Mouse (Mus musculus) frontal cortex, adult 2 months (tissue): ENCODE measurements at regions not wholly inside any gene's neighbourhood (a gene's known extent, or its start where the extent isn't known, plus 50 kb on each side); places are given as distances from the start of the nearest gene placed in this dataset.

ENCODE experiments used
- DNase-seq, 2 experiments: peaks; one replicate each; pipeline ENCODE4 v3.0.0; 2022; ENCODE audit warnings: low spot score in 1 of 2; ENCODE audit errors: extremely low spot score in 1 of 2

DNA sequence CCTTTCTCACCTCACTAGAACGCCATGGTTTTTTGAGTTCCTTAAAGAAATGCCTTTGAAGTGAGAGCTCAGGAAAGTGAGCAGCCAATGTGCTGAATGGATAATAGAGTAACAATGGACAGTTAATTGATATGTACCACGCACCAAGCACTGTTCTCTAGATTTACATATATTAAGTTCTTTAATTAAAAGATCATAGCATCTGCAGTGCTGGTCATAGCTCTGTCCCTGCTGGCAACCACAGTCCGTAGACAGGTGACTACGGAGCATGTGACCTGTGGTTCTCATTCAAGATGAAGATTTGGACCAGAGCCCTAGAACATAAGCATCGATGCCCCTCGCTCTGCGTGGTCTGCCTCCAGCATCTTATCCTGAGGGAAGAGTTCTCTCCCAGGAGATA lies 378.5 kb downstream of the Rapgef2 start:
- DNase-seq = no peak

DNA sequence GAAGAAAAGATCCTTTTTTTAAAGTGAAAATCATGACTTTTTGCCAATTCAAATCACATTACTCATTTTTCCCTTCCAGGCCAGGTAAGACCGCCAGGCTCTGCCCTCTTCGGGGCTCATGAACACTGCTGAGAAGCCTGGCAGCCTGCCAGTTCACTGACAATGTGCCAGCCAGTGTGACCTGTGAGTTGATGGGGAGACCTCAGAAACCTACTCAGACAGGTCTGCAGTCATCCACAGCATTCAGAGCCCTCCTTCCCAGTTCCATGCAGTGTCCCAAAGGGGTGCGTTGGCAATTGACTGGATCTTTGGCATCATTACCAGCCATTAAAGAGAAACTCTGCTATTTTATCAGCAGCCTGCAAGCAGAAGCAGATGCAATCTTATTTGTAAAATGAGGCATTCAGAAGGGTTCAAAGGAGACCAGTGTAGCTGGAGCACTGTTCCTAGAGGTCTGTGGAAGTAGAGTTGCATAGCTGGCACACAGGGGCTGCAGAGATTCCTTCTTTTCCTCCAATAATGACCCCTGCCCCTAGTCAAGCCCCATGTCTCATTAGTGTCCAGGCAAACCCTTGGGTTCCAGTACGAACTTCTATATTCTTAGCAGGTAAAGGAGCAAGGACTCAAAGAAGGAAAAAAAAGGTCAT lies 384.4 kb downstream of the Rapgef2 start:
- DNase-seq = peak in 1 of 2 experiments; percentile 28

DNA sequence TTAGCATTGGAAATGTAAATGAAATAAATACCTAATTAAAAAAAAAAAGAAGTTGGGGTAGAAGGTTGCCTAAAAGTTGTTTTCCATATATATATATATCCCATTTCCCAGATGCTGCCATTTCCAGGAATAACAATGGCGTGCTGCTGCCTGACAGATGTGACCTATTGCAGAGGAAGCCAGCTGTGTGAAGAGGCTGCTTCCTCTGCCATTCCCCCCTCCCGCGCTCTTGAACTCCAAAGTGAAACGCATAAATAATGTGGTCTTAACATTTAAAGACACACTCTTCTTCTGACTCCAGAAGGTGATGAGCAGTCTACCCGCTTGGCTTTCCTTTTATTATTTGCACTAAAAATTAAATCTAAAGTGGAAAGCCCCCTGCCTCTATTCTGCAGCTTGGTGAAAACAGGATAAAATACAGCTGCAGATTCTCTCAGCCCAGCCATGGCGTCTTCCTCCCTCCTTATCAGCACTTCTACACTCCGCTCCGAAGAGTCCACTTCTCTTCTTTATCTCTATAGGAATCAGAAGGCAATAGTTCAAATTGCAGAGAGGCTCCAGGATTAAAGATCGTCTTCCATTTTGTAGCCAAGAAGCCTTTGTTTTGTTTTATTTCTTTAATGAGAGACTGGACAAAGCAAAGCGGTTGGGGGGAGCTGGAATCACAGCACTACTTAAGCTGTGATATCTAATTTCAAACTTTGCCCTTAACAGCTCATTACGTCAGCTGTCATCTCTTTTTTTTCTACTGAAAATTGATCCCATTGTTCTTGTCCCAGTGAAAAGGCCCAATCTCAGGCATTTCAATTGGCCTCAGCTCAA lies 385.1 kb downstream of the Rapgef2 start:
- DNase-seq = no peak

DNA sequence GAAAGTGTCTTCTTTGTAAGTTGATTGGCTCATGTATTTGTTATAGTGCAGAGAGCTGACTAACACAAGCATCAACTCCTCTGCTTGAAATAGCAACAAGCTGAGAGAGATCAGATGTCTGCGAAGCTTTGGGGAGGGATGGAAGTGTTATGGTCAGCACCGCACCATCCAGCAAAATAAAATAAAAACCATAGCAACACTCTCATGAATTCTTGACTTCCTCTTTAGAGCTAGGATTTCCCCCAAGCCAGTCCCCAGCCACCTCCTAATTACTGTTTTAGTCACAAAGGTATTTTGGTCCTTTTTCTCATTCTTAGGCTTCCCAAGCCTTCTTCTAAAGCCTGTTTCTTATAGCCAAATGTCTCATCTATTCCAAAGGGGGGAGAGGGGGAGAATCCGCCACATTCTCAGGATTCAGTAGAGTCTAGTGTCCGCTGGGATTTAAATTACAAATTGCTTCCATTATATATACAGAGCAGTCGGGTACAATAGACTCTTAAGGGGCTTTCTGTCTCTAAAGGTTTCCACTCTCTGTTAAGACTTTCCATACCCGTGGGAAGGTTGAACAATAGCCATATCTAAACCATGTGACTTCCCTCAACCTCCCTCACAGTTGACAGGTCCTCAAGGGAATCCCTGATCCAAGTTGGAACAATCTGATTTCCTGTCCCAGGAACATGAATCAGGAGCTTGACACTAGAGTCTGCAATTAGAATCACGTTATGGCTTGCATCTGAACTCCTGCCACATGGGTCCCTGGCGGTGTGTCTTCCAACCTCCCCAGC lies 386.7 kb downstream of the Rapgef2 start:
- DNase-seq = no peak

DNA sequence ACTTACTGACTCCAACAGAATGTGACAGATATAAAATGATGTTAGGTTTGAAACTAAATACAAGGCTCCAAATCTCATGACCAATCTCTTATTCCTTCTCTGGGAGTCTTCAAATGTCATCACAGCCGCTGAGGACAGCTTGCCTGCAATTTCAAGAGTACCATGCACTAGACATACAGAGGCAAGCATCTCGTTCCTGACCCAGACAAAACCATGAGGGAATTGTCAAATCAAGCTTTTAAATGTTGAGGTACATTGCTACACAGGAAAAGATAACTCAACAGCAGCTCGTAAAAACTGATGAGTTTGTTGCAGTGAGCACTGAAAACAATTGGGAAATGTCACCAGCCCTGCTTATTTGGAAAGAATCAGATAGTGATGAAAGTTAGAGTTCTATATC lies 397.0 kb downstream of the Rapgef2 start:
- no peak for DNase-seq

DNA sequence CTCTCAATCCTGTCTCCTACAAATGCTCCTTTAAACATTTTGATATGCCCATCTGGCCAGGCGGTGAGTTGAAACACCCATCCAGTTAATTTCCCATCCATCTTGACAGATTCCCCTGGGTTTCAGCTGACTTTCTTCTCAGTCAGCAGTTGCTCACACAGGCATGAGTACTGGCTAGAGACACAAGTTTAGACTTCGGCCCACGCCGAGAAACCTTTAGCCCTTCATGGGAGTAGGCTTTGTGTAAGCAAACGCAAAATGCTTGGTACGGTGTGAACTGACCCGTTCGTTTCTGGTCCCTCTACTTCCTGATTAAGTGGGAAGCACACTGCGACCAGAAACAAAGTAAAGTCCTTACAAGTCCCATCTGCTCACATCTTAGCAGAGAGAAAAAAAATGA lies 401.6 kb downstream of the Rapgef2 start:
- no peak for DNase-seq

DNA sequence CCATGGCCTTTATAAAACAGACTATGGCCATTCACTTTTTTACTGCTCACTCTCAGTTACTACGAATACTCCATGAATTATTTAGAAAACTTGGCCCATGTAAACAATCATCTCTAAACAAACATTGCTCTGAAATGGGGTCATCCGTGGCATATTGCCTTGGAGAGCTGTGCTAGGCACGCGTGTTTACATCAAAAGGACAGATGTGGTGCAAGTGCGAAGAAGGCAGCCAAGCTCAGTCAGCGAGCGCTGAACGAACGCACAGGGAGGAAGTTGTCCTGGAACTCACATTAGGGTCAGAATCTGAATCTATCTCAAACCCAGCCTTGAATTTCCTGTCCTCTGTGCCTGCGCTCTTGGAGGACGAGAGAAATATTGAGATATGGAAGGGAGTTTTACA lies 402.3 kb downstream of the Rapgef2 start:
- DNase-seq = no peak

DNA sequence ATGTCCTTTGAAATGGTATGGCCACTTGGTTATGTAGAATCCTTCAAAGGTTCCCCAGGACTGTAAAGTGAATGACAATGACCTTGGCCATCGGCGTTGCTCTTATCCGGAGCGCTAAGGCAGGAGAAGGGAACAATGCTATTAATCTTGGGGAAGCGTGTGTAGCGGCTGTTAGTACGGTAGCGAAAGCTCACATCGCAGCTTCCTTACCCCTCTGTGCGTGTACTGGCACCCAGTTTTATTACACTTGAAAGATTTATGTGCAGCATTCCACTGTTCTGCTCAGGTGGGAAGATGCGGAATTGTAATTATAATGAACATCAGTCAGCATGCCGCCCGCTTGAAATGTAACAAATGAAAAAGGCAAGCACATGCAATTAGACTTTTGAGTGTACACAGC lies 406.2 kb downstream of the Rapgef2 start:
- no peak for DNase-seq

DNA sequence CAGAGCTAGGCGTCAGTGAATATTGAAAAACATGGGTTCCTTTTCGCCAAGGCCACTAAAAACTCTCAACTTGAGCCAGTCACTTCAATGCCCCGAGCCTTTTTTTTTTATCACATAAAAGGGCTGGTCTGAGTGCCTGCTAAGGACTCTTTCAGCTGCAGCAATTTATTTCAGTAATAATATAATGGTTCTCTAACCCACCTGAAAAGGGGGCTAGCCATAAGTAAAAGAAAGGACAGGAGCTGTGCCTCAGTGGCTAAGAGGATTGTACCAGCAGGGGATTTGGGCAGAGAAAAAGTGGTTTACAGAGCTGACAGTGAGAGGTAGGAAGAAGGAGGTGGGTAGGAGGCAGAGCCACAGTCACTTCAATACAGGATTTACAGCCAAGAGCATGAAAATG lies 409.0 kb downstream of the Rapgef2 start:
- no peak for DNase-seq

DNA sequence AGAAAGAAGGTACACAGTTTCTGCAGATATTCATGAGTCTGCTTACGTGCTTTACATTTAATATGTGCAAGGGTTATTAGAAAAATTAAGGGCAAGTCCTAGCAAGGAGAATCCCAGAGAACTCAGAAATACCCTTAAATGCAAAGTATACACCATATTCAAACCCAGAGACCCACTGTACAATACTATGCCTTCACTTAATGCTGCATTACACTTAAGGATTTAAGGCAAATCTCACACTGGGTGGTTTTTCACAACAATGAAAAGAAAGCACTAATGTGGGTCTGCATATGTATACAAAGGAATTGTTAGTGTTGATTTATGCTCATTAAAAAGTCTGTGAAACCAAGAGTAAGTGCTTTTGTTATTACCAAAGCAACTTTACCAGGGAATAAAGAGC lies 419.4 kb downstream of the Rapgef2 start:
- DNase-seq = no peak

DNA sequence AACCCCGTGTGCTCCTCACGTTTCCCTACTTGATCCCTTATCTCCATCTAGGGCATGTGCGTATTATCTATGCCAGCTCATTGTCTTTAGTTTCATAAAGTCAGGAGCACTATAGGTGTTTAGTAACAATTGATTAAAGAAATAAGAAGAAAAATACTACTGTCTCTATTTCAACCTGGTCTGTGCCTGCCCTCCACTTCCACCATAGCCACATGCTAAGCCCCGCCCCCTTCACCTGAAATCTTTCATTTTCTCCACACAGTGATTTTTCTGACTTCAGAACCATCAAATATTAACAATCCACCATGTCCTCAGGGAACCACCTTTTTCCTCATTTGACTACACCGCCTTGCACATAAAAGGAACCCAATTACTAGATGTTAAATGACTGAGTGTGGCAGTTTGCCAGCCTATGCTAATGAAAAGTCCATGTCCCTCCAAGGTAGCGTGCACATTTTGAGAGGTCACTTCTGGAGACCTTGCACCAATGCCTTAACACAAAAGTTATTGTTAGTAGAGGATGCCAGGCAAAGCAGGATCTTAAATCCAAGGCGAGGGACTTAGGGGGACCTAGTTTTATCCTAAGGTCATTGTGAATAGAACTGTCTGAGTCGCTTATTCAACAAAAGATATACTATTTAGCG lies 420.1 kb downstream of the Rapgef2 start:
- no peak for DNase-seq

DNA sequence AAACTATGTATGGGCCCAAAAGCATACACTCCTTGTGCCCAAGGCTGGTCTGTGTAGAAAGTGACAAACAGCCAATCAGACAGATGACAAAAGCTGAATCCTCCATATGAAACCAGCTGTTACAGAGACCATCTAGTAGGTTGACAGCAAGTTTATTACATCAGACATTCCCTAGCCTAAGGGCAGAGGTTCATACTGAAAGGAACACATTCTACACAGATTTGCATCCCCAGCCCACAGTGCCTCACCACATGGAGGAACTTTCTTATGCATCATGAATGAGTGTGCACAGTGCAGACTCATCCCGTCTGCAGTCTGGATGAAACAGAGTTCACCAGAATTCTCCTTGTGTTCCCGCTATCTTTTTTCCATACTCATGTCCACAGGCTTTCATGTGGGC lies 423.3 kb downstream of the Rapgef2 start:
- no peak for DNase-seq

DNA sequence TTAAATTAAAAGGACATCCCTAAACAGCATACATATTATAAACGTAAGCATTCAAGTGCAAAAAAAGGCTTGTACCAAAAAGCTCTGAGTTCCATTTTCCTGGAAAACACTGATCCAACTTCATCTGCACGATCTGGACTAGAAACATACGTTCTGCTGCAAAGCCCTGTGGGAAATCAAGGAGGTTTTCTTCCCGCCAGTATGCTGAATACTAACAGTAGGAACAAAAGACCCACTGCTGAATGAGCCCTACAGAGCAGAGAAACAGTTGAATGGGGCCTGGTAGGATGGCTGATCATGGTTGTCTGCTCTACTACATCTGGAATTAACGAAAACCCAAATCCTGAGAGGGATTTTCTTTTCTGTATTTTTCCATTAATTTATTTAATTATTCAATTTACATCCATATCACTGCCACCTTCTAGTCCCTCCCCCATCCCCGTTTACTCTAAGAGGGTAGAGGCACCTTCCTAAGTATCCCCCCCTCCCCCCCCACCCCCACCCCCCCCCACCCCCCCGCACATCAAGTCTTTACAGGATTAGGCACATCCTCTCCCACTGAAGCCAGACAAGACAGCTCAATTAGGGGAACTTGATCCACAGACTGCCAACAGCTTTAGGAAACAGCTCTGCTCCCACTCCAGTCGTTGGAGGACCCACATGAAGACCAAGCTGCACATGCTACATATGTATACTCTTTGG lies 439.5 kb downstream of the Rapgef2 start:
- DNase-seq = no peak

DNA sequence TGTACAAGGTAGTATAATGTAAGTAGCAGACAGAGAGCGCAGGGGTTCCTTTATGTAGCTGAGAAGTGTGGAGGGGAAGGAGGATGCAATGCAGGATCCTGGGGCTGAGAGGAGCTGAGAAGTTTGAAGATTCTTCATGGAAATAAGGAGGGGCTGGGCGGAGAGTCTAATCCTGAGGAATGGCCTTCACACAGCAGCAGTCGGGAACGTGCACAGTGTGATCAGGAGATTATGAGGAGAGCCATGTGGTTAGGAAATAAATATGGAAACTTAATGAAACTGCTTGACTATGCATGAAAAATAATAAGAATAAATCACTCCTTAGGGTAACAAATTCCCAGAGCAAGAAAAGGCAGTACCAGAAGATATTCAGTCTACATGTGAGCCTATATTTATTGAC lies 445.1 kb downstream of the Rapgef2 start:
- no peak for DNase-seq

DNA sequence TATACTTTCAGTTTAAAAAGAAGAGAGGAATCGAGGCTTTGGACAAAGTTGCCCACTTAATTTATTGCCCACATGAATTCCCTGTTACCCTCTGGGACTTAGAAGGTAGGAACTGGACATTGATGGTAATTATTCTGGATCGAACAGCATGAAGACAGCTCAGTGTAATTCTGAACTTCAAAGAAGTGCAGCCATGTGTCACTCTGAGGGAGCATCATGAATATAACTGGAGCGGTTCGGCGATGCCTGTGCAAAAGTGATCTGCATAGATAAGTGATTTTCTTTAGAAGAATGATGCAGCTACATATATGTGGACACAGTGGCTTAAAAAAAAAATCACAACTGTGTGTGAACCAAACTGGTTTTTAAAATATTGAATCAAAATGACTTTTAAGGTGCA lies 449.5 kb downstream of the Rapgef2 start:
- no peak for DNase-seq

DNA sequence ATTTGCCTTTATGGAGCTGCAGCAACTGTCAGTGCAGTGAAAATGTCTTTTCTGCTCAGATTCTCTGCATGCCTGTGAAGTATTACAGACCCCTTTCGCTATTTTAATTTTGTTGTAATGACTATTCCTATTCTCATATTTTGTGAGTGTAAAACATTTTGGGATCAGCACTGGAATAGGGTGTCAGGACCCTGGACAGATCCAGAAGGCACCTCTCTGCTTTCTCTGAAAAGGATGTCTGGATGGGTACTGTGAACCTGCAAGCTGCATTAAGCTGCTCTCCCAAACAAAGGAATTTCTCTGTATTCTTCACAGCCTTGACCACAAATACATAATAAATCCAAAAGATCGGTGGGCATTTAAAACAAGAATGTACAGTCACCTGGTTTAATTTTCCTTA lies 460.8 kb downstream of the Rapgef2 start:
- DNase-seq = no peak

DNA sequence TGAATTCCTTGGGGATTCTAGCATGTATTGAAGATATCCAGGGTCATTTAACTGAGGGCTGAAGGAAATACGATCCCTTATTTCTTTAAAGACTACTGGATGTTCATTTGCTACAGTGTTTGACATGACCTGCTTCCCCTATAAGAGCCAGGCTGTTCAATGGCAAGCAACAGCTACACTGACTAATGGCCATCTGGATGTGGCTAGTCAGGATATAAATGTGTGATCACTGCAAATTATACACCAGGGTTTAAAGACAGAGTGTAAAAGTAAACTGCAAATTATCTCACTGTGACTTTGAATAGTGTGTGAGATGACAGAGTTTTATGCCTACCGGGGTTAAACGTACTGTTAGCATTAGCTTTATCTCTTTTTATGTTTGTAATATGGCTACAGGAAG lies 473.9 kb downstream of the Rapgef2 start:
- DNase-seq = no peak

DNA sequence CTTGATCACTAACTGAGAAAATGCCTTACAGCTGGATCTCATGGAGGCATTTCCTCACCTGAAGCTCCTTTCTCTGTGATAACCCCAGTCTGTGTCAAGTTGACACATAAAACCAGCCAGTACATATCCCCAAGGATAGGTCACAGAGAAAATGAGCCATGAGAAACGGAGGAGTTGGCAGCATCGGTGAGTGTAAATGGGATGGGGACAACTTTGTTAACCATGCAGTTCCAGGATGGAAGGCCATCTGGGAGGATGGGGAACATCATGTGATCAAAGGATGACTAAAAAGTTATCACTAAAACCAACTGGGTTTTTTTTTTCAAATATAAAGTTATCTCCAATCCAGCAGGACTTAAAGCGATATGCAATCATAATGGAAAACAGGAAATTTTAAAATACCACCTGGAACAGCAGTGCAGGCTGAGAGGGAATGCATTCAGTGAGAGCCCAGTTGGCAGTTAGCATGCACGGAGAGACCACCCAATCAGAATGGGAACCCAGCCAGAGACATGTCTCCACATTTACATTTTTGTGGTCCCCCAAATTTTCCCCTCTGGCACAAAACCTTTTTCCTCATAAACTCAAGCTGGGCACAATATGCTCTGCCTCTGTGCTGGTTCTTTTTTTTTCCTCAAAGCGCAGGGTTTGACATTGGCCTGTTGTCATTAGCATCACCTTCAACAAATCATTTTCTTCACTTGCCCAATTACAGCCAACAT lies 475.7 kb downstream of the Rapgef2 start:
- DNase-seq = no peak

DNA sequence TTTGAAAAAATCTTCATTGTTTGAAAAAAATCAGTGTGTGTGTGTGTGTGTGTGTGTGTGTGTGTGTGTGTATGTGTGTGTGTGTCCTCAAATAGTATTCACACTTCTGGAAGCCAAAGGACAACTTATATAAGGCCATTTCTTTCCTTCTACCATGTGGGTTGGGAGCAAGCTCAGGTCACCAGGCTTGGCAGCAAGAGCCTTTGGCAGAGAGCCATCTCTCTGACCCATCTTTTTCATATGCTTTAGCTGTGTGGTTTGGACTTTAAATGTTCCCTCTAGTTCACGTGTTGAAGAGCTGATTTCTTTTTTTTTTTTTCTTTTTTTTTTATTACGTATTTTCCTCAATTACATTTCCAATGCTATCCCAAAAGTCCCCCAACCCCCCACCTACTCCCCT lies 483.1 kb downstream of the Rapgef2 start:
- DNase-seq = no peak

DNA sequence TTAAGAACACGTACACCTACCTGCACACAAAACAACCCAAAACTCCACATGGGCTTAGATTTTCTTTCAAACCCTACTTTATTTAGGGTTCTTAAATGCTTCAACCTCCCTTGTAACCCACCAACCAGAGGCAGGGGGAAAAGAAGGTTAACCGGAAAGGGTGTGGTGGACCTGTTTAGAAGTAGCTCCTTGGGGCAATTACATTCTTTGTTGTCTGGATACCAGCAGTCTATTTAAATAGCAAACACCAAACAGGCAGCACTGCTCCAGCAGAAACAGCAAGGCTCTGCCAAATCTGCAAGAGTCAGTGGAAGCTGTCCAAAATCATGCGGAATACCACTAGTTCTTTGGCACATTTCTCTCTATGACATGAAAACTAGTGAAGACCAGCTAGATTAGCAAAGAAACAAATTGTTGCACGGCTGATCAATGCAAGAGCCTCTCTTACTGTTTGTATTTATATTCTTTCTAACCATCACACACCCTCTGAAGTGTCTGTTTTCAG lies 490.3 kb downstream of the Rapgef2 start:
- DNase-seq = no peak
